Mouse (Mus musculus) midbrain, postnatal 0 days (tissue): Measurements from ENCODE around the gene She. TPM values are rescaled to one million over a fixed set of nuclear protein-coding genes. Genes with fewer than 3 reads are reported as not detected.
A peak's percentile ranks its signal among the peaks of the same experiment; 100 is the strongest.
"Not testable (repeated sequence)": the region's sequence is repeated elsewhere in the genome, so short reads cannot be mapped to it uniquely, and the experiment has no call there.

Experiments
- ATAC-seq: fragments of 200-750 bp; cut with Nextera tagmentation; 2 replicates; pipeline ENCODE4 v1.8.0; 2017; ENCODE audit warnings: moderate number of reproducible peaks, mild to moderate bottlenecking, moderate TSS enrichment, moderate library complexity; ENCODE audit not compliant: low FRiP score
- DNase-seq: peaks from one replicate; pipeline ENCODE4 v3.0.0-alpha.2; 2015; ENCODE audit warnings: low spot score
- H3K27ac ChIP-seq: fragments of 300-500 bp; sonication (generic); 2 replicates; pipeline ENCODE4 v1.5.1; 2014; ENCODE audit warnings: low read depth, mild to moderate bottlenecking, low read length, mixed read lengths
- H3K27me3 ChIP-seq: fragments of 300-500 bp; sonication (generic); 2 replicates; pipeline ENCODE4 v1.6.1; 2014; ENCODE audit warnings: low read length, control low read depth, mixed read lengths; ENCODE audit not compliant: insufficient read depth
- H3K36me3 ChIP-seq: fragments of 300-500 bp; sonication (generic); 2 replicates; pipeline ENCODE4 v1.6.1; 2014; ENCODE audit warnings: low read length, control low read depth, mixed read lengths; ENCODE audit not compliant: insufficient read depth
- H3K4me1 ChIP-seq: fragments of 300-500 bp; sonication (generic); 2 replicates; pipeline ENCODE4 v1.6.1; 2014; ENCODE audit warnings: mild to moderate bottlenecking, control low read depth, antibody characterized with exemption, low read length, mixed read lengths; ENCODE audit not compliant: insufficient read depth
- H3K4me2 ChIP-seq: fragments of 300-500 bp; sonication (generic); 2 replicates; pipeline ENCODE4 v1.6.1; 2014; ENCODE audit warnings: low read depth, mild to moderate bottlenecking, low read length, mixed read lengths; ENCODE audit not compliant: poor library complexity, severe bottlenecking
- H3K4me3 ChIP-seq: fragments of 300-500 bp; sonication (generic); 2 replicates; pipeline ENCODE4 v1.5.1; 2014; ENCODE audit warnings: low read depth, mild to moderate bottlenecking, low read length, moderate library complexity
- H3K9ac ChIP-seq: fragments of 300-500 bp; sonication (generic); replicated peaks from 2 replicates; pipeline ENCODE4 v1.6.1; 2014; ENCODE audit warnings: mild to moderate bottlenecking, low read length, moderate library complexity, mixed read lengths; ENCODE audit not compliant: poor library complexity, severe bottlenecking
- H3K9me3 ChIP-seq: fragments of 300-500 bp; sonication (generic); 2 replicates; pipeline ENCODE4 v1.6.1; 2016; ENCODE audit warnings: low read length, control low read depth
- CTCF ChIP-seq: IDR thresholded peaks from 2 replicates; pipeline ENCODE4 v1.5.1; 2016; ENCODE audit warnings: antibody characterized with exemption, mild to moderate bottlenecking
- WGBS: fragments of 180-500 bp; shearing (Covaris S2); extraction: QIAGEN DNeasy Blood & Tissue Kit; methylation state at CpG from one replicate; pipeline ENCODE4 v1.1.7; 2014; 5-methylcytosine and 5-hydroxymethylcytosine counted together
- polyA plus RNA-seq: library from polyadenylated mRNA; unstranded; fragments of >200 nt; fragmentation: Nextera tagmentation; extraction: Ambion mirVana; gene quantifications from 2 replicates; pipeline ENCODE4 v1.2.1, GENCODE M21; 2015
- total RNA-seq: library from RNA; depleted of rRNA; stranded (reverse); fragments of >200 nt; gene quantifications from 2 replicates; pipeline ENCODE4 v1.2.3, GENCODE M21; 2014

The She gene
- total and polyA plus RNA-seq, 2 experiments from 2014 or later = 1.0 to 1.8 TPM

DNA sequence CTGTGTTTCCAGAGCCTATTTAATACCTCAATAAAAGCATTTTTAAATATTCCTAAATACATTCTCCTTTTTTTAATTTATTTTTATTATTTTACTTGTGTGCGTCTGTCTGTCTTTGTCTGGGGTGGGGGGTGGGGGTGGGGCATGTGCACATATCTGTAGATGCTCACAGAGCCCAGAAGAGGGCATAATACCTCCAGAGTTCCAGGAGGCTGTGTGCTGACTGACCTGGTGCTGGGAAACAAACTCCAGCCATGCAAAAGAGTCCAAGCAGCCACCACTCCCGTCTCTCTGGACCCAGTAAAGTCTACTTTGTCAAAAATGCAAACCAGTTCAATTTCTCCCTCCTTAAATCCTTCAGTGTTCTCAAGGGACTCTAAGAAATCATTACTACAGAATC, 36.6 kb upstream of the She start:
- whole genome bisulfite sequencing = 59% methylated on average over 2 of the region's 2 CpGs
- H3K9ac ChIP-seq = no peak overlapping the region

GRCm38 (mm10) chr3:89795746-89796145, 35.4 kb upstream of the She start:
- no peaks in the 10 kb centered on the region for H3K36me3 ChIP-seq
- no peak overlapping the region for H3K4me3 ChIP-seq
- no peak overlapping the region for H3K4me2 ChIP-seq
- H3K9ac ChIP-seq = no peak overlapping the region
- H3K4me1 ChIP-seq = no peaks in the 10 kb centered on the region
- H3K27me3 ChIP-seq = no peaks in the 10 kb centered on the region
- 76% methylated on average over 5 of the region's 5 CpGs for WGBS
- no peak overlapping the region for H3K27ac ChIP-seq
- no peaks in the 10 kb centered on the region for H3K9me3 ChIP-seq
- DNase-seq (no peak), ATAC-seq (no peak)
- TF ChIP-seq CTCF = peak; percentile 25; the same call in 1 of the 2 replicates

More for the DNA sequence above, 36.6 kb upstream of the She start:
- Histone ChIP-seq H3K27ac (no peak overlapping the region), H3K9me3 (no peaks in the 10 kb centered on the region), H3K4me1 (no peaks in the 10 kb centered on the region), H3K27me3 (no peaks in the 10 kb centered on the region), H3K36me3 (no peaks in the 10 kb centered on the region), H3K4me2 (no peak overlapping the region), H3K4me3 (no peak overlapping the region)
- no peak for ATAC-seq
- TF ChIP-seq CTCF = no peak
- no peak for DNase-seq

DNA sequence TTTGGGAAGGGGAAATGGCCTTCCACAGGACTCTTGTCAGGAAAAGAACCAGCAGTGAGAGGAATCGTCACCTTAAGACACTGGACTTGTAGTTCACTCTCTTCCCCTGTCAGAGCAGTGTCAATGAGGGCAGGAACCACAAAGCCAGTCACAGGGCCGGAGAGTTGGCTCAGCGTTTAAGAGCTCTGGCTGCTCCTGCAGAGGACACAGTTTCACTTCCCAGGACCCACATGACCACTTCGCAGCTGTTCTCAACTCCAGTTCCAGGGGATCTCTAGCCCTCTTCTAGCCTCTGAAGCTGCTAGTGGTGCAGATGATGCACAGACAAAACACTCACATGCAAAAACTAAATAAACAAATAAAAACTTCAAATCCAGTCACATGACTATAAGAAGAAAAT, 34.8 kb upstream of the She start:
- no peaks in the 10 kb centered on the region for H3K27me3 ChIP-seq
- DNase-seq (no peak), ATAC-seq (no peak)
- TF ChIP-seq CTCF = no peak
- no peak overlapping the region for H3K4me3 ChIP-seq
- H3K9ac ChIP-seq = no peak overlapping the region
- no peak overlapping the region for H3K27ac ChIP-seq
- H3K4me1 ChIP-seq = no peaks in the 10 kb centered on the region
- H3K36me3 ChIP-seq = no peaks in the 10 kb centered on the region
- no peaks in the 10 kb centered on the region for H3K9me3 ChIP-seq
- WGBS = 59% methylated on average over 4 of the region's 4 CpGs
- H3K4me2 ChIP-seq = no peak overlapping the region

DNA sequence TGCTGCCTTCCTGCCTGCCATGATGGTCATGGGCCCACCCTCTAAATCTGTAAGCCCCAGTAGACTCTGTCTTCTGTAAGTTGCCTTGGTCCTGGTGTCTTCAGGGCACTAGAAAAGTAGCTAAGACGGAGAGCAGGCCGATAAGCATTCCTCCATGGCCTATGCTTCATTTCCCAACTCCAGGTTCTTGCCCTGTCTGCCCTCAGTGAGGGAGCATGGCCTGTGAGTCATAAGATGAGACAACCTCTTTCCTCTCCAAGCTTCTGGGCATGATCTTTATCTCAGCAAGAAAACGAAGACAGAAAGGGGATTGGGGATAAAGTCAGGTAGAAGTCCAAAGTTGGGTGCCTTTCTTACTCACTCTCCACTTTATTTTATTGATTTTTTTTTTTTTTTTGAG, 32.7 kb upstream of the She start:
- no peaks in the 10 kb centered on the region for H3K9me3 ChIP-seq
- H3K27ac ChIP-seq = no peak overlapping the region
- ATAC-seq (no peak), DNase-seq (no peak)
- WGBS = 82% methylated on average over 3 of the region's 3 CpGs
- H3K4me1 ChIP-seq = no peaks in the 10 kb centered on the region
- TF ChIP-seq CTCF = no peak
- no peak overlapping the region for H3K4me3 ChIP-seq
- no peaks in the 10 kb centered on the region for H3K27me3 ChIP-seq
- H3K36me3 ChIP-seq = no peaks in the 10 kb centered on the region
- no peak overlapping the region for H3K9ac ChIP-seq
- no peak overlapping the region for H3K4me2 ChIP-seq

GRCm38 (mm10) chr3:89799476-89799875, 31.7 kb upstream of the She start:
- Histone ChIP-seq H3K27ac (no peak overlapping the region), H3K9ac (no peak overlapping the region), H3K4me2 (no peak overlapping the region), H3K9me3 (no peaks in the 10 kb centered on the region), H3K36me3 (no peaks in the 10 kb centered on the region), H3K4me1 (no peaks in the 10 kb centered on the region), H3K27me3 (no peaks in the 10 kb centered on the region), H3K4me3 (no peak overlapping the region)
- no peak for TF ChIP-seq CTCF
- WGBS = 4% methylated on average over 13 of the region's 13 CpGs
- no peak for DNase-seq
- no peak for ATAC-seq

DNA sequence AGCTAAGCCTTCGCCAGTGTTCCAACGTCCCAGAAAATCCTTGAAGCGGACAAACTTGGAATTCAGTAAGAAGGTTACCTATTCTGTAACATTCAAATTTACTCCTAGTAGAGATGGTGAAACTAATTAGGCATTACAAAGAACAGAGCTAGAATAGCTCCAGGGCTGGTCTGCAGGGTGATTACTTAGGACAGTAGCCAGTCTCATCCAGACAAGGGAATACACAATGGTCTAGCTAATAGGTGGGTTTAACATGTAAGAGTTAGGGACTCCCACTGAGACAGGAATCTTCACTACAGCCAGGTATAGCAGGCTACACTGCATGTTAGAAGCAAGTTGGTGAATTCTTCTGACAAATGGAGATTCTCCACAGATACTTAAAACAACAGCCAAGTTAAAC, 31.1 kb upstream of the She start:
- H3K27ac ChIP-seq, DNase-seq, H3K9ac ChIP-seq, H3K4me3 ChIP-seq, ATAC-seq, H3K9me3 ChIP-seq, H3K27me3 ChIP-seq, H3K4me1 ChIP-seq, H3K36me3 ChIP-seq, H3K4me2 ChIP-seq: not testable (repeated sequence)
- 39% methylated on average over 3 of the region's 3 CpGs for WGBS
